Mouse (Mus musculus): ENCODE results near the gene Gm26920. TPM values are rescaled to one million over a fixed set of nuclear protein-coding genes. Genes with fewer than 3 reads are reported as not detected.

The Gm26920 gene
- polyA plus RNA-seq (2014; fragmentation: Illumina TruSeq; extraction: RNeasy Lipid Tissue Mini Kit (QIAGEN cat#74804)): not detected

GRCm38 (mm10) chr7:30090092-30090969, at the start of gene Gm26920, which contains the start of gene Zfp566:
Gm26920 (minus strand) TSS chr7:30090410.
Zfp566 (minus strand) TSS chr7:30090527.

GRCm38 (mm10) chr7:30121308-30122187, 31.3 kb upstream of the Gm26920 start, which contains the start of gene Zfp382:
Zfp382 (plus strand) TSS chr7:30121942.

GRCm38 (mm10) chr7:30094646-30095429, 4.6 kb upstream of the Gm26920 start, which contains the start of gene Zfp260:
Zfp260 (plus strand) TSS chr7:30094777.

GRCm38 (mm10) chr7:30072146-30073028, 17.8 kb downstream of the Gm26920 start, which contains the start of gene Zfp82:
Zfp82 (minus strand) TSS chr7:30072900.

GRCm38 (mm10) chr7:30050882-30051548, 39.2 kb downstream of the Gm26920 start, which contains the start of gene Zfp14:
Zfp14 (minus strand) TSS chr7:30051380.

Other genes with a start within 250 kb of the Gm26920 start
- 7.5 TPM for gene Zfp940, start 236.7 kb downstream of the Gm26920 start, polyA plus RNA-seq (2014; fragmentation: Illumina TruSeq; extraction: RNeasy Lipid Tissue Mini Kit (QIAGEN cat#74804))
- 26.2 TPM for gene Zfp420, start 230.4 kb downstream of the Gm26920 start, polyA plus RNA-seq (2014; fragmentation: Illumina TruSeq; extraction: RNeasy Lipid Tissue Mini Kit (QIAGEN cat#74804))
- 7.4 TPM for gene Zfp27, start 183.8 kb downstream of the Gm26920 start, polyA plus RNA-seq (2014; fragmentation: Illumina TruSeq; extraction: RNeasy Lipid Tissue Mini Kit (QIAGEN cat#74804))
- gene Zfp383, start 182.2 kb downstream of the Gm26920 start, polyA plus RNA-seq (2014; fragmentation: Illumina TruSeq; extraction: RNeasy Lipid Tissue Mini Kit (QIAGEN cat#74804)): 32.3 TPM
- gene Zfp74, start 136.3 kb downstream of the Gm26920 start, polyA plus RNA-seq (2014; fragmentation: Illumina TruSeq; extraction: RNeasy Lipid Tissue Mini Kit (QIAGEN cat#74804)): 25.3 TPM
- 11.6 TPM for gene Zfp568, start 106.5 kb downstream of the Gm26920 start, polyA plus RNA-seq (2014; fragmentation: Illumina TruSeq; extraction: RNeasy Lipid Tissue Mini Kit (QIAGEN cat#74804))
- gene Zfp14, start 39.0 kb downstream of the Gm26920 start, polyA plus RNA-seq (2014; fragmentation: Illumina TruSeq; extraction: RNeasy Lipid Tissue Mini Kit (QIAGEN cat#74804)): 8.8 TPM
- 5.9 TPM for gene Zfp82, start 17.5 kb downstream of the Gm26920 start, polyA plus RNA-seq (2014; fragmentation: Illumina TruSeq; extraction: RNeasy Lipid Tissue Mini Kit (QIAGEN cat#74804))
- 6.8 TPM for gene Zfp566, start 117 bp upstream of the Gm26920 start, polyA plus RNA-seq (2014; fragmentation: Illumina TruSeq; extraction: RNeasy Lipid Tissue Mini Kit (QIAGEN cat#74804))
- gene Zfp260, start 4.4 kb upstream of the Gm26920 start, polyA plus RNA-seq (2014; fragmentation: Illumina TruSeq; extraction: RNeasy Lipid Tissue Mini Kit (QIAGEN cat#74804)): 289 TPM
- gene Zfp382, start 31.5 kb upstream of the Gm26920 start, polyA plus RNA-seq (2014; fragmentation: Illumina TruSeq; extraction: RNeasy Lipid Tissue Mini Kit (QIAGEN cat#74804)): 8.0 TPM
- gene Zfp146, start 79.3 kb upstream of the Gm26920 start, polyA plus RNA-seq (2014; fragmentation: Illumina TruSeq; extraction: RNeasy Lipid Tissue Mini Kit (QIAGEN cat#74804)): 76.2 TPM
- gene Cox7a1, start 93.7 kb upstream of the Gm26920 start, polyA plus RNA-seq (2014; fragmentation: Illumina TruSeq; extraction: RNeasy Lipid Tissue Mini Kit (QIAGEN cat#74804)): not detected
- gene Capns1, start 108.4 kb upstream of the Gm26920 start, polyA plus RNA-seq (2014; fragmentation: Illumina TruSeq; extraction: RNeasy Lipid Tissue Mini Kit (QIAGEN cat#74804)): 65.4 TPM
- gene Polr2i, start 141.5 kb upstream of the Gm26920 start, polyA plus RNA-seq (2014; fragmentation: Illumina TruSeq; extraction: RNeasy Lipid Tissue Mini Kit (QIAGEN cat#74804)): 1.7 TPM
- 6.8 TPM for gene Tbcb, start 141.9 kb upstream of the Gm26920 start, polyA plus RNA-seq (2014; fragmentation: Illumina TruSeq; extraction: RNeasy Lipid Tissue Mini Kit (QIAGEN cat#74804))
- not detected for gene Ovol3, start 145.3 kb upstream of the Gm26920 start, polyA plus RNA-seq (2014; fragmentation: Illumina TruSeq; extraction: RNeasy Lipid Tissue Mini Kit (QIAGEN cat#74804))
- gene Thap8, start 189.7 kb upstream of the Gm26920 start, polyA plus RNA-seq (2014; fragmentation: Illumina TruSeq; extraction: RNeasy Lipid Tissue Mini Kit (QIAGEN cat#74804)): not detected
- gene Wdr62, start 190.0 kb upstream of the Gm26920 start, polyA plus RNA-seq (2014; fragmentation: Illumina TruSeq; extraction: RNeasy Lipid Tissue Mini Kit (QIAGEN cat#74804)): 0.20 TPM
- 20.6 TPM for gene Clip3, start 201.3 kb upstream of the Gm26920 start, polyA plus RNA-seq (2014; fragmentation: Illumina TruSeq; extraction: RNeasy Lipid Tissue Mini Kit (QIAGEN cat#74804))
- gene Alkbh6, start 218.3 kb upstream of the Gm26920 start, polyA plus RNA-seq (2014; fragmentation: Illumina TruSeq; extraction: RNeasy Lipid Tissue Mini Kit (QIAGEN cat#74804)): 3.1 TPM
- gene Syne4, start 224.4 kb upstream of the Gm26920 start, polyA plus RNA-seq (2014; fragmentation: Illumina TruSeq; extraction: RNeasy Lipid Tissue Mini Kit (QIAGEN cat#74804)): 1.7 TPM
- gene E130208F15Rik, start 231.3 kb upstream of the Gm26920 start, polyA plus RNA-seq (2014; fragmentation: Illumina TruSeq; extraction: RNeasy Lipid Tissue Mini Kit (QIAGEN cat#74804)): 0.51 TPM
- gene Sdhaf1, start 233.5 kb upstream of the Gm26920 start, polyA plus RNA-seq (2014; fragmentation: Illumina TruSeq; extraction: RNeasy Lipid Tissue Mini Kit (QIAGEN cat#74804)): 1.3 TPM

Measured in ovary, adult 10 weeks (tissue).